Mouse (Mus musculus) gastrocnemius, postnatal 14 days (tissue): ENCODE data around the gene Ccdc71l. TPM values are rescaled to one million over a fixed set of nuclear protein-coding genes. Genes with fewer than 3 reads are reported as not detected.

Experiments
- DNase-seq: peaks from one replicate; pipeline ENCODE4 v3.0.0; 2021; ENCODE audit warnings: mixed read lengths
- intact Hi-C: fragments of 180-260 bp; cut with DNase I; formaldehyde crosslinking; loops from one replicate; pipeline ENCODE4 v1.15.1; 2025; ENCODE audit warnings: low total_unique reads
- long read RNA-seq, 2 experiments: library from polyadenylated mRNA; stranded (forward); transcript quantifications; one replicate each; pipeline ENCODE4 v2.0.0; 2021
- total RNA-seq, 2 experiments: library from RNA; stranded (reverse); gene quantifications; 2 replicates each; pipeline ENCODE4 v1.2.3; 2021

Gene Ccdc71l
- 1 to 10 TPM; 4.0 to 4.5 TPM for total RNA-seq
- long read RNA-seq, experiment 1, full-length matches to known transcripts: 12 of 12 reads
- long read RNA-seq, experiment 1, partial matches to known transcripts: 0 of 12 reads
- long read RNA-seq, experiment 1, other reads (novel, unspliced or antisense): 0 of 12 reads
- long read RNA-seq, experiment 2, full-length matches to known transcripts: 13 of 13 reads
- long read RNA-seq, experiment 2, partial matches to known transcripts: 0 of 13 reads
- long read RNA-seq, experiment 2, other reads (novel, unspliced or antisense): 0 of 13 reads

DNA sequence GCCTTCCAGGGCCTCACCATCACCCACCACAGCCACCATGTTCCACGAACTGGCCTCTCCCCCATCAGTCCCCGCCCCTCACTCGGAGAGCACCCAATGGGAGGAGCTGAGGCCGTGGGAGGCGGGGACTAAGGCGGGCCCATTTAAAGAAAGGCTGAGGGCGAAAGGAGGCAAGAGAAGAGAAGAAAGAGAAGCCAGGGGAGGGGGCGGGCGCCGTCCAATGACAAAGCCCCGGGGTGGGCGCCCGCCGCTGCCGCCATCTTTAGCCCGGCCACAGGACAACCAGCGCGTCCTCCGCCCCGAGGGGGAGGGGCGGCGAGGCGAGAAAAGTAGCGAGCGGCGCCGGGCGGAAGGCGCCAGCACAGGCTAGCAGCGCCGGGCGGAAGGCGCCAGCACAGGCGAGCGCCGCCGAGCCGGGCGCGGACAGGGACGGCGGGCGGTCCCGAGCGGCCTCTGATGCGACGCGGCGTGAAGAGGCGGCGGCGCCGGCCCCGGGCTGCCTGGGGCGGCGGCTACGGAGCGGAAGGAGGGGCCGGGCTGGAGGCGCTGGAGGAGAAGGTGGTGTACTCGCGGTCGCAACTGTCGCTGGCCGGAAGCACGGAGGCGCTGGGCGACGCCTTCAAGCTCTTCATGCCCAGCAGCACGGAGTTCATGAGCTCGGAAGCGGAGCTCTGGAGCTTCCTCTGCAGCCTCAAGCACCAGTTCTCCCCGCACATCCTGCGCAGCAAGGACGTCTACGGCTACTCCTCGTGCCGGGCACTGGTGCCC is at the start of gene Ccdc71l:
TSS of gene Ccdc71l (plus strand) at position 177 of the 768 bp plus-strand sequence.
- intact Hi-C loops: no loop called here
- peak; percentile 81 for DNase-seq

DNA sequence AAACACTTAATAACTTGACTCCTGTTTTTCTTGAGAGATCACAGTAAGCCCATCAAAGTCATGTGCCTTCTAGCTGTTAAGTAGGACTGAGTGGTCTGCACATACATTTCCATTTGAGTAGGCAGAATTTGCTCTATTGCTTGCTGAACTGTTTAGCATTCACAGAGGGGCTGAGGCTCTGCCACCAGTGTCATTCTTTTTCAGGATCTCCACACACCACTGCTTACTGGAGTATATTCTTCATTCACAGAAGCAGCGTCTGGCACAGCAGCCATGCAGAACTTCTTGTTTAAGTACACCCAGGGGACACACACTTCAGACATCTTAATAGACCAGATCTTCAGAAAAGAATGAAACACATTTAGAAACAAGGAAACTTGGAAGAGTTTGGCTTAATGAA is 39.4 kb upstream of the Ccdc71l start:
- DNase-seq: no peak
- intact Hi-C loops: no loop called here

DNA sequence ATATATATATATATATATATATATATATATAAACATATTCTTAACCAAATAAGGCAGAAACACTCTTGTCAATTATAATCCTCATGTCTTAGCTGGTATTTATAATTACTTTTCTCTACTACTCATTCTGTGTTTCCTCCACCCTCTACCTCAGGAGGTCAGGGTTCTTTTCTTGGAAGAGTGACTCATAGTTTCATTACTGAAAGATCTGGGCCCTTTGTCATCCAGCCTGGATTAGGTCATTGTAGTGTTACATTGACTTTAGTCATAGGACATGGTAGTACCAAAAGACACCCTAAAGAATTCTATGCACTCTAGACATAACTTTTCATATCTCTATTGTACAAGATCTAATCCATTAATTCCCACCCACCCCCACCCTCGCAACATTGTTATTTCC is 35.0 kb upstream of the Ccdc71l start:
- intact Hi-C loops: no loop called here
- no peak for DNase-seq

DNA sequence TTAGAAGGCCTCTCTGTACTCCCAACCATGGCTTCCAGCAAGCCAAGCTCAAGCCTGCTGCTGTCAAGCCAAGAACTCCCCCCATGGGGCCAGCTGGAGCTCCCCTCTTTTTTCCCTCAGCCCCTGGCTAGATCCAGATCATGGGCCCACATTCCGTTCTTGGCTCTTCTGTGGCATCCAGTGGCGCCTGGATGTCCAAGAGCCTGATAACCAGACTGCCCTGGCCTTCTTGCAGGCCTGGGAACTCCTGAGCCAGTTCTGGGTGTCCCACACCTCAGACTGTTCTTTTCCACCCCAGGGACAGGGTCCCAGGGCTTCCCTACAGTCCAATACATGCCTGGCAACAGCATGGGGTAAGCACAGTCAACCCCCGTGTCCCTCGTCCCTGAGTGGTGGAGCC is 32.4 kb upstream of the Ccdc71l start:
- no peak for DNase-seq
- intact Hi-C loops: no loop called here

DNA sequence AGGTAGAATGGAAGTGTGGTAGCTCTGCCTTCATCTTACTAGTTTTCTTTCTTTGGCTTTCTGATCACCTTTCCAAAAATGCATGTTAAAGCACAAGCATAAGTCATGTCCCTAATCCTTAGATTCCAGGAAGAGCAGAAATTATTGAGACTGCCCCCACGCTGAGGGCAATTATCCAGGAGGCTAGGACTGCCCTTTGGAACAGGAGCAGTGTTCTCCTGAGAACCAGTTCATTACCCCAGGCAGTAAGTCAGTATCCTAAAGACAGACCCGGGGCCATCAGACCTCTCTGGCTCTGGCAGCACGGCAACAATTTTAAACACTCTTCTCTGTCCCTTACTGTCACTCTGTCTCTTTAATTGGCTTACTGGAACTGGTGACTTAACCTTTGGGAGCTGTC is 30.0 kb upstream of the Ccdc71l start:
- intact Hi-C loops: no loop called here
- DNase-seq: no peak

DNA sequence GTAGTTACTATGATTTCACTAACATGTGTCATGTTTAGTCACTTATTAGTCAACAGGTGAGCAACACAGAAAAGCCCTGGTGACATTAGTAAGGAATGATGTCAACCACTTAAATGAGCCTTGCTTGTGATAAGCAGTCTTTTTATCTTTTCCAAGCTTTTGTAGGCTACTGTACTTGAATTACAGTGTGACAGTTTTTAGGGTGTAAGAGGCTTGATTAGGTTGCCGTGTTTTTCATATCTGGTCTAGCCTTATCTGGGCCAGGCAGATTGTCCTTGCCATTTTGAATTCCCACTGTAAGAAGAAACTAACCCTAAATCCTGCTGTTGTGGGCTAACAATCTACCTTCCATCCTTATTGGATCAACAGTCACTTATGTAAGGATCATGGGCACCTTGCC is 26.6 kb upstream of the Ccdc71l start:
- no peak for DNase-seq
- intact Hi-C loops: no loop called here

DNA sequence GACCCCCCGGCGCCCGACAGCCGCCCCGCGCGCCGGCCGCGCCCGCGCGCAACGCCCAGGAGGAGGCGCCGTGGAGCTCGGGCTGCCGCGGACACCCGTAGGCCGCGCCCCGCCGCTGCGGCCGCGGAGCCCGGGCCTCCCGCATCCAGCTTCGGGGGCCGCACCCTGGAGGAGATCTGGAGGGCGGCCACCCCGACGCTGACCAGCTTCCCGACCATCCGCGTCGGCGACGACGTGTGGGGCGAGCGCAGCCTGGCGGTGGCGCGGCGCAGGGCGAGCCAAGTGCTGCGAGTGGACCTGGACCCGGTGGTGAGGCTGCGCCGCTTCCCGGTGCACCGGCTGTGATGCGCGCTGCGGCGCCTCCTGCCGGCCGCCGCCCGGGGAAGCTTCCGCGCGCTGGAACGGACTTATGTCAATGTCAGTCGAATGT is 807 bp downstream of the Ccdc71l start:
- intact Hi-C loops: no loop called here

DNA sequence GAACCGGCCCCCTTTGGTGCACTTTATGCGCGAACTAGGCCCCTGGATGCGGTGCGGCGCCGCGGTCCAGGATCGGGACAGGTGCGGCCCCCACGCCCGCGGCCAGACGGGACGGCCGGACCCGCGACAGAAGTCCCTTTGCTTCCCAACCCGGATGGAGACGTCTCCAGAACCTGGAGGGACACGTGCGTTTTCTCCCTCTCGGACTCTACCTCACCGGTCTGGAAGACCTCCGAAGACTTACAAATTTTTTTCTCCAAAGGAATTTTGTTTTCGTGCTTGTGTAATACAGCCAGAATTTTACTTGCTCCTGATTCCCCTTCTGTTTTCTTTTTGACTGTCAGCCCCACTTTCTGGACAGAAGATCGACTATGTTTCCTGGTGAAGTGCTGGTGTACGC is 1.2 kb downstream of the Ccdc71l start:
- intact Hi-C loops: loop anchor here (10.0 kb wide), 1 partner anchor 85 kb away; no protein-coding TSS in a partner anchor
- DNase-seq: no peak

More for the DNA sequence above, 807 bp downstream of the Ccdc71l start:
- DNase-seq: peak; percentile 85

DNA sequence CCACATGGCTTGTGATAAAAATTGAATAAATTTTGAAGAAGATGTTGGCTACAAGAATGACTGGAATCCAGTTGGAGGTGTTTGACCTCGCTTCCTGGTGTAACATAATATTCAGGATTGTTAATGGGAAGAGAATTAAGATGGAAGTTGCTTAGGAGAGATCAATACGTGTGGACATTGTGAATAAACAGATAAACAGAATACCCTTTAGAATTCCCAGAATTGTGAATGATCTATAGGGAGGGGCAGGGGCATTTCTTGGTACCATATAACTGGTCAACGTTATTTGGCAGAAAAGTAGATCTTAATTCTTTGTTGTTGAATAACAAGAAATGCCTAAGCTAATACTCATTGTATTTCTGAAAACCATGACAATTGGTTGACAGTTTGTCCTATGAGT is 2.0 kb downstream of the Ccdc71l start:
- intact Hi-C loops: loop anchor here (10.0 kb wide), 1 partner anchor 86 kb away; no protein-coding TSS in a partner anchor

DNA sequence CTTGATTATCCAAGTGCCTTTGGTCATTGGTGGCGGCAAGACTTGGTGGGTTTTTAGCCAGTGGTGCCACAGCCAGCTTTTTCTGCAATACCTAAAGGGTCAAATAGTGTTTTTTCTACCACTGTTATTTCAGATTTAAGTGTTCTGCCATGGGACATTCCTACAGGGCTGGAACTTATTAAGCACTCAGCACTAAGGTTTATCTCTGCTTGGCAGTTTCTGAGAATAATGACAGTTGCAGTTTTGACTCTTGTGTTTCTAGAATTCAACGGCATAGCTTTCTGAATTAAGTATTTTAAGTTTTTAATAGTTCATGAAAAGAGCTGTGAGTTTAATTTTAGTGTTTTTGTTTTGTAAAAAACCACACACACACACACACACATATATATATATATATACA is 2.5 kb downstream of the Ccdc71l start:
- intact Hi-C loops: loop anchor here (10.0 kb wide), 1 partner anchor 86 kb away; no protein-coding TSS in a partner anchor

More for the DNA sequence above, 2.0 kb downstream of the Ccdc71l start:
- DNase-seq: no peak

DNA sequence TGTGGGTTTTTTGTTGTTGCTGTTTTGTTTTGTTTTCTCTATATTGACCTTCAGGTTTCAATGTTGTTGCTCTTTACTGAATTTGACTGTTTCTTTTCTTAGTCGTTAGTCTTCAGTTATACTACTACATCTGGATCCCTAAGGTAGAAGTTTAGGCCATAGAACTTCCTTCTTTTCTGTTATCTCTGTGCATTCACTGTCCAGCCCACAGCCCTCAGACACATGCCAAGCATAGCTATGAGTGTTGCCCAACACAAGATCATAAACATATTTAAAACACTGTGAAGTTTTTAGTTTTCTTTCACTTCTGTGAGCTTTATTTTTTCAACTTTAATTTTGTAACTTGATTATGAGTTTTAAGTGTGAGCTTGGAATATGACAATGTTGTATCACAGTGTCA is 41.0 kb downstream of the Ccdc71l start:
- DNase-seq: no peak
- intact Hi-C loops: no loop called here

More for the DNA sequence above, 2.5 kb downstream of the Ccdc71l start:
- no peak for DNase-seq

DNA sequence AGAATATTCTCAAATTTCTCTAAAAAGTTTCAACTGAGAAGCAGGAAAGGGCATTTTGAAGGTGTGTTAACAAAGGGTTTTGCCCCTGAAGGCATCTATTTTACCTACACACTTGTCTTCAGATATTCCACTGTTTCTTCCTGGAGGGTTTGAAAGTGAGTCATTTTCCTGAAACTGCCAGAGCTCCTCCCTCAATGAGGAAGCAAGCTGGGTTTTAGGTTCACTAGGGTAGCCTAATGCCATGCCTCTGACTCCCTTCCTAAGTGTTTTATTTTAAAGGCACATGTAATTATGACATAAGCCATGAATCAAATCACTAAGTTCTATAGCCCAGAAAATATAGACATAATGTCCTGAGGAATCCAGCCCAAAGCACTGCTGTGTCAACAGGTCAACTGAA is 49.3 kb downstream of the Ccdc71l start:
- intact Hi-C loops: no loop called here
- no peak for DNase-seq

DNA sequence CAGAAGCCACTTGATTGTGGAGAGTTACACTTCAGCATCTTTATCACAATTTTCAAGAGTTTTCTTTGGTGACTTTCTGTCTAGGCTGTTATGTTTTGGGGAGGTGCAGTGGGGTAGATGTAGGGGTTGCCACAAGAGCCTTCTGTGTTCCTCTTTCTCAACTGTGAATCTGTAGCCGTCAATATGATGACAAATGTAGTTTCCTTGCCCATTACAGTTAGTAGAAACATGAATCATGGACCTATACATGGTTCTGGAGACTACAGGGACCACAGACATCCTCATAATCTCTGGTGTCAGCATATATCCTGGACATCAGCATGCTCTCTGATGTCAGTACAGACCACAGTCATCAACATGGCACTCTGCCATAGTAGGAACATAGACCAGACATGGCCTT is 52.5 kb downstream of the Ccdc71l start:
- no peak for DNase-seq
- intact Hi-C loops: no loop called here

Other genes starting within 250 kb of the Ccdc71l start
- gene Pik3cg, start 170.0 kb upstream of the Ccdc71l start, total RNA-seq: 1 to 10 TPM; 1.5 TPM